Mouse (Mus musculus): Measurements from ENCODE around the gene Rangrf.

- TF ChIP-seq CTCF (IDR thresholded peaks at IDR 0.05; ENCODE audit: extremely low read depth, insufficient read length, insufficient replicate concordance, low read depth, low read length) (no peak), POLR2A (IDR thresholded peaks at IDR 0.05; ENCODE audit: low read depth, low read length) (no peak)
Observed at GRCm38 (mm10) chr11:68957308-68957707, 17.7 kb downstream of the Rangrf start, which contains the start of gene Arhgef15.

Measured in small intestine, adult 2 months (tissue).